Mouse (Mus musculus) c-Kit-positive CD71-positive TER-119-negative erythroid progenitor cells, embryonic 14.5 days (primary cell): ENCODE data around the gene Vps13d.

Experiments used
- DNase-seq: peaks from one replicate; pipeline ENCODE4 v3.0.0-alpha.2; 2013; ENCODE audit warnings: low read depth

Gene Vps13d

GRCm38 (mm10) chr4:145147006-145147961 is 47.5 kb downstream of the Vps13d start:
- no peak for DNase-seq

GRCm38 (mm10) chr4:145143533-145143932 is 51.3 kb downstream of the Vps13d start:
- no peak for DNase-seq

GRCm38 (mm10) chr4:145136705-145137104 is 58.1 kb downstream of the Vps13d start:
- no peak for DNase-seq

GRCm38 (mm10) chr4:145135473-145135872 is 59.3 kb downstream of the Vps13d start:
- no peak for DNase-seq

GRCm38 (mm10) chr4:145130772-145131171 is 64.0 kb downstream of the Vps13d start:
- DNase-seq: no peak

GRCm38 (mm10) chr4:145129956-145130548 is 64.8 kb downstream of the Vps13d start:
- DNase-seq: no peak

- DNase-seq: no peak
These were observed 69.2 kb downstream of the Vps13d start for GRCm38 (mm10) chr4:145125463-145126220.

- no peak for DNase-seq
These were observed 70.4 kb downstream of the Vps13d start for GRCm38 (mm10) chr4:145124419-145124818.

GRCm38 (mm10) chr4:145111641-145112040 is 83.2 kb downstream of the Vps13d start:
- DNase-seq: no peak

GRCm38 (mm10) chr4:145110736-145111135 is 84.1 kb downstream of the Vps13d start:
- DNase-seq: no peak

GRCm38 (mm10) chr4:145106796-145107195 is 88.0 kb downstream of the Vps13d start:
- no peak for DNase-seq

GRCm38 (mm10) chr4:145105319-145105718 is 89.5 kb downstream of the Vps13d start:
- no peak for DNase-seq

- DNase-seq: no peak
These were observed 89.9 kb downstream of the Vps13d start for GRCm38 (mm10) chr4:145104917-145105316.

GRCm38 (mm10) chr4:145103617-145104016 is 91.2 kb downstream of the Vps13d start:
- DNase-seq: no peak

GRCm38 (mm10) chr4:145101823-145102718 is 92.7 kb downstream of the Vps13d start:
- no peak for DNase-seq

GRCm38 (mm10) chr4:145099853-145100252 is 95.0 kb downstream of the Vps13d start:
- no peak for DNase-seq

GRCm38 (mm10) chr4:145099344-145099743 is 95.5 kb downstream of the Vps13d start:
- no peak for DNase-seq

GRCm38 (mm10) chr4:145097974-145098373 is 96.8 kb downstream of the Vps13d start:
- no peak for DNase-seq

GRCm38 (mm10) chr4:145096481-145097039 is 98.2 kb downstream of the Vps13d start:
- DNase-seq: no peak

GRCm38 (mm10) chr4:145086509-145086908 is 108.3 kb downstream of the Vps13d start:
- no peak for DNase-seq

GRCm38 (mm10) chr4:145079324-145079723 is 115.5 kb downstream of the Vps13d start:
- DNase-seq: peak; percentile 32
